ENCODE assay signal across 8 mouse cellular contexts in genomic region chr5:9111759-9112158, GRCm38 (mm10). TPM values are rescaled to one million over a fixed set of nuclear protein-coding genes. Genes with fewer than 3 reads are reported as not detected.
DNase-seq lines count a peak whose midpoint lies in the region; ATAC-seq and TF ChIP-seq lines count a peak whose summit lies in the region.

No protein-coding gene starts in this region.

- H3K27me3 ChIP-seq in heart, embryonic 11.5 days (ENCODE audit: control insufficient read depth, insufficient read depth, low read length), result no peaks in the 10 kb centered on the region
- no peaks in the 10 kb centered on the region for H3K27me3 ChIP-seq in forebrain, embryonic 14.5 days (replicated peaks; ENCODE audit: control insufficient read depth, insufficient read depth, low read length)
- H3K27me3 ChIP-seq in limb, embryonic 11.5 days (ENCODE audit: control insufficient read depth, insufficient read depth, low read length), result no peaks in the 10 kb centered on the region
- H3K27me3 ChIP-seq in midbrain, embryonic 13.5 days, result no peaks in the 10 kb centered on the region

- TF ChIP-seq POLR2A in brain, embryonic 14.5 days (IDR thresholded peaks at IDR 0.05; ENCODE audit: borderline replicate concordance, extremely low read depth, insufficient read depth, insufficient read length, poor library complexity, severe bottlenecking), result no peak

- H3K4me1 ChIP-seq in heart, embryonic 11.5 days (ENCODE audit: control insufficient read depth, insufficient read depth, low read length), result no peaks in the 10 kb centered on the region
- H3K4me1 ChIP-seq in forebrain, embryonic 14.5 days (ENCODE audit: control insufficient read depth, insufficient read depth, low read length), result no peaks in the 10 kb centered on the region
- H3K4me1 ChIP-seq in limb, embryonic 11.5 days (ENCODE audit: control insufficient read depth, insufficient read depth, low read length), result no peaks in the 10 kb centered on the region
- peaks cover 8% of the 10 kb centered on the region for H3K4me1 ChIP-seq in midbrain, embryonic 13.5 days (replicated peaks)

- H3K27ac ChIP-seq in heart, embryonic 11.5 days (ENCODE audit: low read depth, low read length), result no peak overlapping the region
- no peak overlapping the region for H3K27ac ChIP-seq in forebrain, embryonic 14.5 days (ENCODE audit: low read depth, low read length)
- H3K27ac ChIP-seq in limb, embryonic 11.5 days (replicated peaks; ENCODE audit: low read depth, low read length), result no peak overlapping the region
- no peak overlapping the region for H3K27ac ChIP-seq in midbrain, embryonic 13.5 days

- H3K4me2 ChIP-seq in heart, embryonic 11.5 days, result no peak overlapping the region
- H3K4me2 ChIP-seq in forebrain, embryonic 14.5 days (ENCODE audit: low read length), result no peak overlapping the region
- H3K4me2 ChIP-seq in limb, embryonic 11.5 days (ENCODE audit: low read depth, severe bottlenecking), result no peak overlapping the region
- H3K4me2 ChIP-seq in midbrain, embryonic 13.5 days (replicated peaks), result no peak overlapping the region

- H3K4me3 ChIP-seq in heart, embryonic 11.5 days (ENCODE audit: low read depth, low read length), result no peak overlapping the region
- no peak overlapping the region for H3K4me3 ChIP-seq in forebrain, embryonic 14.5 days (ENCODE audit: low read depth, low read length)
- no peak overlapping the region for H3K4me3 ChIP-seq in limb, embryonic 11.5 days (ENCODE audit: low read depth, low read length)
- no peak overlapping the region for H3K4me3 ChIP-seq in midbrain, embryonic 13.5 days (replicated peaks)

- H3K9ac ChIP-seq in heart, embryonic 11.5 days (ENCODE audit: low read depth, low read length), result no peak overlapping the region
- H3K9ac ChIP-seq in forebrain, embryonic 14.5 days (ENCODE audit: low read length), result no peak overlapping the region
- H3K9ac ChIP-seq in limb, embryonic 11.5 days (ENCODE audit: low read length), result no peak overlapping the region
- H3K9ac ChIP-seq in midbrain, embryonic 13.5 days (replicated peaks), result no peak overlapping the region

- peak; percentile 53 to 75 for DNase-seq in heart, adult 18-20 months
- peak; percentile 79 for DNase-seq in brain, embryonic 14.5 days (ENCODE audit: low read depth)
- DNase-seq in forebrain, embryonic 14.5 days (ENCODE audit: low spot score), result peak; percentile 78
- DNase-seq in induced T-regulatory cell, adult 2 months (ENCODE audit: low read depth), result peak; percentile 90
- DNase-seq in limb, embryonic 11.5 days (ENCODE audit: low spot score), result peak; percentile 64
- peak; percentile 53 to 73 for DNase-seq in spleen, postnatal 4 days (ENCODE audit: low spot score in 2 of 2)

- WGBS in heart, embryonic 11.5 days (ENCODE audit: insufficient replicate concordance), result 20% methylated on average over 5 of the region's 5 CpGs
- WGBS in forebrain, embryonic 14.5 days, result 16% methylated on average over 5 of the region's 5 CpGs
- WGBS in limb, embryonic 11.5 days, result 21% methylated on average over 5 of the region's 5 CpGs
- WGBS in midbrain, embryonic 13.5 days, result 15% methylated on average over 5 of the region's 5 CpGs

- no peaks in the 10 kb centered on the region for H3K36me3 ChIP-seq in heart, embryonic 11.5 days (ENCODE audit: control insufficient read depth, insufficient read depth, low read length)
- H3K36me3 ChIP-seq in forebrain, embryonic 14.5 days (ENCODE audit: control insufficient read depth, insufficient read depth, low read length), result peaks cover 8% of the 10 kb centered on the region
- no peaks in the 10 kb centered on the region for H3K36me3 ChIP-seq in limb, embryonic 11.5 days (ENCODE audit: control insufficient read depth, insufficient read depth, low read length)
- 0 out of 2 replicates have a peak, but pooled peaks cover 6% of the 10 kb centered on the region for H3K36me3 ChIP-seq in midbrain, embryonic 13.5 days

- no peaks in the 10 kb centered on the region for H3K9me3 ChIP-seq in heart, embryonic 11.5 days (replicated peaks; ENCODE audit: control insufficient read depth, low read length)
- no peaks in the 10 kb centered on the region for H3K9me3 ChIP-seq in forebrain, embryonic 14.5 days (replicated peaks; ENCODE audit: control insufficient read depth, low read length)
- H3K9me3 ChIP-seq in limb, embryonic 11.5 days (ENCODE audit: control insufficient read depth, low read length), result no peaks in the 10 kb centered on the region
- no peaks in the 10 kb centered on the region for H3K9me3 ChIP-seq in midbrain, embryonic 13.5 days

- ATAC-seq in heart, embryonic 11.5 days (replicated peaks; ENCODE audit: insufficient number of reproducible peaks, low FRiP score, low TSS enrichment), result no peak
- ATAC-seq in forebrain, embryonic 14.5 days, result peak; percentile 65
- ATAC-seq in limb, embryonic 11.5 days (ENCODE audit: insufficient number of reproducible peaks, low FRiP score, low TSS enrichment, low read depth), result peak; percentile 40; the same call in 1 of the 2 replicates
- ATAC-seq in midbrain, embryonic 13.5 days, result peak; percentile 77

- TF ChIP-seq CTCF in brain, embryonic 14.5 days (IDR thresholded peaks at IDR 0.05; ENCODE audit: borderline replicate concordance, extremely low read depth, insufficient read depth, insufficient read length), result peak; percentile 83

RNA-seq across cellular contexts. Expression of gene Tmem243, which starts 11.3 kb away (rescaled TPM):
- total RNA-seq in heart, adult 18-20 months (2021), result 10 to 100 TPM; 10.0 to 12.3 TPM
- polyA plus RNA-seq in heart, embryonic 11.5 days (2014; fragmentation: Nextera tagmentation; extraction: Ambion mirVana), result 8.7 and 11.4 TPM in 2 replicates
- polyA plus RNA-seq in brain, embryonic 14.5 days (2012; rRNA removed), result 5.1 and 6.6 TPM in 2 replicates
- polyA plus RNA-seq in forebrain, embryonic 14.5 days (2014; fragmentation: Nextera tagmentation; extraction: Ambion mirVana), result 11.2 and 14.2 TPM in 2 replicates
- polyA plus RNA-seq in limb, embryonic 11.5 days (2014; fragmentation: Nextera tagmentation; extraction: Ambion mirVana), result 20.9 and 24.2 TPM in 2 replicates
- 15.2 and 15.3 TPM in 2 replicates for polyA plus RNA-seq in midbrain, embryonic 13.5 days (2015; fragmentation: Nextera tagmentation; extraction: Ambion mirVana)

RNA-seq across cellular contexts. Expression of gene Dmtf1, which starts 49.8 kb away (rescaled TPM):
- 10 to 100 TPM; 10.1 to 12.3 TPM for total RNA-seq in heart, adult 18-20 months (2021)
- polyA plus RNA-seq in heart, embryonic 11.5 days (2014; fragmentation: Nextera tagmentation; extraction: Ambion mirVana), result 36.7 and 39.3 TPM in 2 replicates
- 76.0 and 86.4 TPM in 2 replicates for polyA plus RNA-seq in brain, embryonic 14.5 days (2012; rRNA removed)
- 68.2 and 70.1 TPM in 2 replicates for polyA plus RNA-seq in forebrain, embryonic 14.5 days (2014; fragmentation: Nextera tagmentation; extraction: Ambion mirVana)
- 65.2 and 69.6 TPM in 2 replicates for polyA plus RNA-seq in limb, embryonic 11.5 days (2014; fragmentation: Nextera tagmentation; extraction: Ambion mirVana)
- 70.1 and 72.7 TPM in 2 replicates for polyA plus RNA-seq in midbrain, embryonic 13.5 days (2015; fragmentation: Nextera tagmentation; extraction: Ambion mirVana)
